Mouse (Mus musculus) liver, embryonic 12.5 days (tissue): ENCODE data around the gene Sorl1. TPM values are rescaled to one million over a fixed set of nuclear protein-coding genes. Genes with fewer than 3 reads are reported as not detected.
A peak's percentile ranks its signal among the peaks of the same experiment; 100 is the strongest.

ENCODE experiments used
- ATAC-seq: fragments of 200-750 bp; cut with Nextera tagmentation; 2 replicates; pipeline ENCODE4 v1.8.0; 2017; ENCODE audit warnings: moderate number of reproducible peaks, mild to moderate bottlenecking, moderate library complexity
- H3K27ac ChIP-seq: fragments of 300-500 bp; sonication (generic); 2 replicates; pipeline ENCODE4 v1.5.1; 2016; ENCODE audit warnings: mild to moderate bottlenecking
- H3K27me3 ChIP-seq: fragments of 300-500 bp; sonication (generic); replicated peaks from 2 replicates; pipeline ENCODE4 v1.6.1; 2016; ENCODE audit warnings: mild to moderate bottlenecking, moderate library complexity
- H3K36me3 ChIP-seq: fragments of 300-500 bp; sonication (generic); 2 replicates; pipeline ENCODE4 v1.6.1; 2016; ENCODE audit warnings: mild to moderate bottlenecking, moderate library complexity
- H3K4me1 ChIP-seq: fragments of 300-500 bp; sonication (generic); 2 replicates; pipeline ENCODE4 v1.6.1; 2016
- H3K4me2 ChIP-seq: fragments of 300-500 bp; sonication (generic); 2 replicates; pipeline ENCODE4 v1.6.1; 2016; ENCODE audit warnings: mild to moderate bottlenecking, moderate library complexity
- H3K4me3 ChIP-seq: fragments of 300-500 bp; sonication (generic); 2 replicates; pipeline ENCODE4 v1.5.1; 2016; ENCODE audit warnings: mild to moderate bottlenecking, moderate library complexity
- H3K9ac ChIP-seq: fragments of 300-500 bp; sonication (generic); 2 replicates; pipeline ENCODE4 v1.6.1; 2016; ENCODE audit warnings: mild to moderate bottlenecking, moderate library complexity
- H3K9me3 ChIP-seq: fragments of 300-500 bp; sonication (generic); replicated peaks from 2 replicates; pipeline ENCODE4 v1.6.1; 2016; ENCODE audit warnings: mild to moderate bottlenecking, moderate library complexity
- WGBS: fragments of 180-500 bp; shearing (Covaris S2); methylation state at CpG from one replicate; pipeline ENCODE4 v1.1.7; 2016; ENCODE audit not compliant: insufficient replicate concordance; 5-methylcytosine and 5-hydroxymethylcytosine counted together
- polyA plus RNA-seq: library from polyadenylated mRNA; unstranded; fragments of >200 nt; fragmentation: Nextera tagmentation; extraction: Ambion mirVana; gene quantifications from 2 replicates; pipeline ENCODE4 v1.2.1, GENCODE M21; 2016

Gene Sorl1
- 0.98 and 1.3 TPM in 2 replicates for polyA plus RNA-seq

- under 1% methylated on average over 77 of the region's 94 CpGs for WGBS
- Histone ChIP-seq H3K9me3 (no peaks in the 10 kb centered on the region), H3K36me3 (no peaks in the 10 kb centered on the region), H3K4me1 (0 out of 2 replicates have a peak, but pooled peaks cover 8% of the 10 kb centered on the region), H3K27ac (no peak within 1 kb of the TSS), H3K9ac (0 out of 2 replicates have a peak within 1 kb of the TSS, but pooled peaks have one; percentile 31), H3K4me2 (peak within 1 kb of the TSS; percentile 75), H3K4me3 (peak within 1 kb of the TSS; percentile 59), H3K27me3 (peaks cover 53% of the 10 kb centered on the region)
- ATAC-seq = peak; percentile 47; the same call in 1 of the 2 replicates
Measured at GRCm38 (mm10) chr9:42123713-42124576, at the start of gene Sorl1. Gene Sorl1 (minus strand): TSS chr9:42124297.

GRCm38 (mm10) chr9:42173781-42174180 lies 49.7 kb upstream of the Sorl1 start:
- H3K27ac ChIP-seq = no peak overlapping the region
- no peak overlapping the region for H3K4me2 ChIP-seq
- ATAC-seq = no peak
- no peaks in the 10 kb centered on the region for H3K36me3 ChIP-seq
- WGBS = 62% methylated on average over 3 of the region's 3 CpGs
- no peaks in the 10 kb centered on the region for H3K9me3 ChIP-seq
- no peaks in the 10 kb centered on the region for H3K27me3 ChIP-seq
- H3K9ac ChIP-seq = no peak overlapping the region
- no peak overlapping the region for H3K4me3 ChIP-seq
- H3K4me1 ChIP-seq = no peaks in the 10 kb centered on the region

GRCm38 (mm10) chr9:42169491-42169890 lies 45.4 kb upstream of the Sorl1 start:
- no peak for ATAC-seq
- H3K4me1 ChIP-seq = no peaks in the 10 kb centered on the region
- no peak overlapping the region for H3K4me3 ChIP-seq
- H3K9ac ChIP-seq = no peak overlapping the region
- H3K36me3 ChIP-seq = no peaks in the 10 kb centered on the region
- no peak overlapping the region for H3K27ac ChIP-seq
- H3K9me3 ChIP-seq = no peaks in the 10 kb centered on the region
- H3K4me2 ChIP-seq = no peak overlapping the region
- no peaks in the 10 kb centered on the region for H3K27me3 ChIP-seq
- WGBS = 75% methylated on average over 8 of the region's 8 CpGs

GRCm38 (mm10) chr9:42169025-42169424 lies 44.9 kb upstream of the Sorl1 start:
- no peak overlapping the region for H3K4me2 ChIP-seq
- ATAC-seq = no peak
- WGBS = 83% methylated on average over 7 of the region's 7 CpGs
- no peaks in the 10 kb centered on the region for H3K36me3 ChIP-seq
- no peak overlapping the region for H3K4me3 ChIP-seq
- no peak overlapping the region for H3K27ac ChIP-seq
- no peak overlapping the region for H3K9ac ChIP-seq
- no peaks in the 10 kb centered on the region for H3K4me1 ChIP-seq
- H3K9me3 ChIP-seq = no peaks in the 10 kb centered on the region
- no peaks in the 10 kb centered on the region for H3K27me3 ChIP-seq

- Histone ChIP-seq H3K9ac (no peak overlapping the region), H3K27me3 (no peaks in the 10 kb centered on the region), H3K27ac (no peak overlapping the region), H3K4me1 (no peaks in the 10 kb centered on the region), H3K36me3 (no peaks in the 10 kb centered on the region), H3K9me3 (no peaks in the 10 kb centered on the region), H3K4me3 (no peak overlapping the region), H3K4me2 (no peak overlapping the region)
- no peak for ATAC-seq
- WGBS = 54% methylated on average over 2 of the region's 2 CpGs
Measured at GRCm38 (mm10) chr9:42164930-42165329, 40.8 kb upstream of the Sorl1 start.

GRCm38 (mm10) chr9:42163011-42163410 lies 38.9 kb upstream of the Sorl1 start:
- no peaks in the 10 kb centered on the region for H3K36me3 ChIP-seq
- no peaks in the 10 kb centered on the region for H3K9me3 ChIP-seq
- no peak overlapping the region for H3K9ac ChIP-seq
- WGBS = 67% methylated on average over 4 of the region's 4 CpGs
- no peaks in the 10 kb centered on the region for H3K27me3 ChIP-seq
- no peak overlapping the region for H3K4me3 ChIP-seq
- ATAC-seq = no peak
- no peaks in the 10 kb centered on the region for H3K4me1 ChIP-seq
- H3K4me2 ChIP-seq = no peak overlapping the region
- no peak overlapping the region for H3K27ac ChIP-seq

GRCm38 (mm10) chr9:42159376-42159775 lies 35.3 kb upstream of the Sorl1 start:
- H3K4me3 ChIP-seq = no peak overlapping the region
- ATAC-seq = no peak
- no peak overlapping the region for H3K27ac ChIP-seq
- H3K4me2 ChIP-seq = no peak overlapping the region
- WGBS = 54% methylated on average over 5 of the region's 5 CpGs
- H3K36me3 ChIP-seq = no peaks in the 10 kb centered on the region
- H3K4me1 ChIP-seq = no peaks in the 10 kb centered on the region
- no peak overlapping the region for H3K9ac ChIP-seq
- no peaks in the 10 kb centered on the region for H3K27me3 ChIP-seq
- no peaks in the 10 kb centered on the region for H3K9me3 ChIP-seq

- no peak for ATAC-seq
- no peak overlapping the region for H3K27ac ChIP-seq
- no peaks in the 10 kb centered on the region for H3K27me3 ChIP-seq
- H3K4me1 ChIP-seq = no peaks in the 10 kb centered on the region
- H3K4me3 ChIP-seq = no peak overlapping the region
- no peaks in the 10 kb centered on the region for H3K36me3 ChIP-seq
- H3K9me3 ChIP-seq = no peaks in the 10 kb centered on the region
- WGBS = 24% methylated on average over 5 of the region's 5 CpGs
- H3K4me2 ChIP-seq = no peak overlapping the region
- H3K9ac ChIP-seq = no peak overlapping the region
Measured at GRCm38 (mm10) chr9:42158652-42159051, 34.6 kb upstream of the Sorl1 start.

GRCm38 (mm10) chr9:42157981-42158380 lies 33.9 kb upstream of the Sorl1 start:
- no peak for ATAC-seq
- 73% methylated on average over 5 of the region's 5 CpGs for WGBS

GRCm38 (mm10) chr9:42156566-42156965 lies 32.5 kb upstream of the Sorl1 start:
- WGBS = 68% methylated on average over 3 of the region's 3 CpGs
- H3K9ac ChIP-seq = no peak overlapping the region
- H3K36me3 ChIP-seq = no peaks in the 10 kb centered on the region
- no peak overlapping the region for H3K4me3 ChIP-seq
- ATAC-seq = no peak
- H3K27ac ChIP-seq = no peak overlapping the region
- no peaks in the 10 kb centered on the region for H3K27me3 ChIP-seq
- H3K4me2 ChIP-seq = no peak overlapping the region
- H3K4me1 ChIP-seq = no peaks in the 10 kb centered on the region
- no peaks in the 10 kb centered on the region for H3K9me3 ChIP-seq

More at GRCm38 (mm10) chr9:42157981-42158380, 33.9 kb upstream of the Sorl1 start:
- H3K4me1 ChIP-seq = no peaks in the 10 kb centered on the region
- H3K36me3 ChIP-seq = no peaks in the 10 kb centered on the region
- no peaks in the 10 kb centered on the region for H3K27me3 ChIP-seq
- H3K9me3 ChIP-seq = no peaks in the 10 kb centered on the region
- no peak overlapping the region for H3K27ac ChIP-seq
- H3K4me2 ChIP-seq = no peak overlapping the region
- H3K9ac ChIP-seq = no peak overlapping the region
- no peak overlapping the region for H3K4me3 ChIP-seq

- Histone ChIP-seq H3K4me1 (no peaks in the 10 kb centered on the region), H3K9me3 (no peaks in the 10 kb centered on the region), H3K36me3 (no peaks in the 10 kb centered on the region), H3K9ac (no peak overlapping the region), H3K4me2 (no peak overlapping the region), H3K4me3 (no peak overlapping the region), H3K27ac (no peak overlapping the region), H3K27me3 (no peaks in the 10 kb centered on the region)
- ATAC-seq = no peak
- 62% methylated on average over 6 of the region's 6 CpGs for WGBS
Measured at GRCm38 (mm10) chr9:42154682-42155081, 30.6 kb upstream of the Sorl1 start.

- Histone ChIP-seq H3K9me3 (no peaks in the 10 kb centered on the region), H3K9ac (no peak overlapping the region), H3K27me3 (no peaks in the 10 kb centered on the region), H3K27ac (no peak overlapping the region), H3K4me3 (no peak overlapping the region), H3K4me2 (no peak overlapping the region), H3K4me1 (no peaks in the 10 kb centered on the region), H3K36me3 (no peaks in the 10 kb centered on the region)
- 65% methylated on average over 6 of the region's 6 CpGs for WGBS
- no peak for ATAC-seq
Measured at GRCm38 (mm10) chr9:42148816-42149215, 24.7 kb upstream of the Sorl1 start.
